Mouse (Mus musculus): ENCODE results near the gene Arid5b. TPM values are rescaled to one million over a fixed set of nuclear protein-coding genes. Genes with fewer than 3 reads are reported as not detected.
A peak's percentile ranks its signal among the peaks of the same experiment; 100 is the strongest.

Arid5b gene
- polyA plus RNA-seq, 1 experiment: 4.0 TPM

GRCm38 (mm10) chr10:68061249-68061615, 217.3 kb downstream of the Arid5b start:
- TF ChIP-seq CTCF (IDR thresholded peaks at IDR 0.05; ENCODE audit: borderline replicate concordance, control insufficient read depth, extremely low read depth, insufficient read depth, low read length, poor library complexity): no peak
- TF ChIP-seq POLR2A (IDR thresholded peaks at IDR 0.05; ENCODE audit: control insufficient read depth, extremely low read depth, insufficient read depth, low read length, poor library complexity): no peak
- 95% methylated on average over 8 of the region's 8 CpGs for whole genome bisulfite sequencing
- Histone ChIP-seq H3K27me3 (ENCODE audit: control insufficient read depth, insufficient read depth, low read length) (no peaks in the 10 kb centered on the region), H3K4me3 (ENCODE audit: control insufficient read depth, insufficient read depth, low read length) (no peak overlapping the region), H3K27ac (ENCODE audit: control insufficient read depth, insufficient read depth, low read length) (no peak overlapping the region), H3K36me3 (ENCODE audit: control insufficient read depth, insufficient read depth, low read length) (no peaks in the 10 kb centered on the region), H3K4me1 (replicated peaks; ENCODE audit: control insufficient read depth, insufficient read depth, low read length) (no peaks in the 10 kb centered on the region)
- no peak for DNase-seq

GRCm38 (mm10) chr10:68060590-68061248, 217.8 kb downstream of the Arid5b start:
- Histone ChIP-seq H3K4me1 (replicated peaks; ENCODE audit: control insufficient read depth, insufficient read depth, low read length) (no peaks in the 10 kb centered on the region), H3K27ac (ENCODE audit: control insufficient read depth, insufficient read depth, low read length) (no peak overlapping the region), H3K27me3 (ENCODE audit: control insufficient read depth, insufficient read depth, low read length) (no peaks in the 10 kb centered on the region), H3K4me3 (ENCODE audit: control insufficient read depth, insufficient read depth, low read length) (no peak overlapping the region), H3K36me3 (ENCODE audit: control insufficient read depth, insufficient read depth, low read length) (no peaks in the 10 kb centered on the region)
- DNase-seq: no peak
- WGBS: 95% methylated on average over 16 of the region's 16 CpGs
- TF ChIP-seq POLR2A (IDR thresholded peaks at IDR 0.05; ENCODE audit: control insufficient read depth, extremely low read depth, insufficient read depth, low read length, poor library complexity) (no peak), CTCF (IDR thresholded peaks at IDR 0.05; ENCODE audit: borderline replicate concordance, control insufficient read depth, extremely low read depth, insufficient read depth, low read length, poor library complexity) (no peak)

GRCm38 (mm10) chr10:68058378-68058777, 220.2 kb downstream of the Arid5b start:
- no peaks in the 10 kb centered on the region for H3K36me3 ChIP-seq (ENCODE audit: control insufficient read depth, insufficient read depth, low read length)
- H3K4me3 ChIP-seq (ENCODE audit: control insufficient read depth, insufficient read depth, low read length): no peak overlapping the region
- no peaks in the 10 kb centered on the region for H3K27me3 ChIP-seq (ENCODE audit: control insufficient read depth, insufficient read depth, low read length)
- H3K27ac ChIP-seq (ENCODE audit: control insufficient read depth, insufficient read depth, low read length): no peak overlapping the region
- no peak for DNase-seq
- 100% methylated on average over 1 of the region's 1 CpGs for WGBS
- TF ChIP-seq POLR2A (IDR thresholded peaks at IDR 0.05; ENCODE audit: control insufficient read depth, extremely low read depth, insufficient read depth, low read length, poor library complexity) (no peak), CTCF (IDR thresholded peaks at IDR 0.05; ENCODE audit: borderline replicate concordance, control insufficient read depth, extremely low read depth, insufficient read depth, low read length, poor library complexity) (no peak)
- peaks cover 2% of the 10 kb centered on the region; the same call in 1 of the 2 replicates for H3K4me1 ChIP-seq (replicated peaks; ENCODE audit: control insufficient read depth, insufficient read depth, low read length)

- DNase-seq: no peak
- H3K27ac ChIP-seq (ENCODE audit: control insufficient read depth, insufficient read depth, low read length): no peak overlapping the region
- TF ChIP-seq CTCF (IDR thresholded peaks at IDR 0.05; ENCODE audit: borderline replicate concordance, control insufficient read depth, extremely low read depth, insufficient read depth, low read length, poor library complexity) (no peak), POLR2A (IDR thresholded peaks at IDR 0.05; ENCODE audit: control insufficient read depth, extremely low read depth, insufficient read depth, low read length, poor library complexity) (no peak)
- no peaks in the 10 kb centered on the region for H3K27me3 ChIP-seq (ENCODE audit: control insufficient read depth, insufficient read depth, low read length)
- H3K36me3 ChIP-seq (ENCODE audit: control insufficient read depth, insufficient read depth, low read length): no peaks in the 10 kb centered on the region
- no peak overlapping the region for H3K4me3 ChIP-seq (ENCODE audit: control insufficient read depth, insufficient read depth, low read length)
- peaks cover 2% of the 10 kb centered on the region; the same call in 1 of the 2 replicates for H3K4me1 ChIP-seq (replicated peaks; ENCODE audit: control insufficient read depth, insufficient read depth, low read length)
- 95% methylated on average over 3 of the region's 3 CpGs for WGBS
Observed at GRCm38 (mm10) chr10:68057841-68058240, 220.7 kb downstream of the Arid5b start.

- DNase-seq: no peak
- WGBS: 77% methylated on average over 6 of the region's 6 CpGs
Observed at GRCm38 (mm10) chr10:68054706-68055105, 223.8 kb downstream of the Arid5b start.

GRCm38 (mm10) chr10:68054131-68054530, 224.4 kb downstream of the Arid5b start:
- Histone ChIP-seq H3K4me1 (replicated peaks; ENCODE audit: control insufficient read depth, insufficient read depth, low read length) (peaks cover 2% of the 10 kb centered on the region; the same call in 1 of the 2 replicates), H3K4me3 (ENCODE audit: control insufficient read depth, insufficient read depth, low read length) (no peak overlapping the region), H3K27ac (ENCODE audit: control insufficient read depth, insufficient read depth, low read length) (peak overlapping the region; percentile 47; the same call in 1 of the 2 replicates), H3K36me3 (ENCODE audit: control insufficient read depth, insufficient read depth, low read length) (no peaks in the 10 kb centered on the region), H3K27me3 (ENCODE audit: control insufficient read depth, insufficient read depth, low read length) (no peaks in the 10 kb centered on the region)
- no peak for TF ChIP-seq POLR2A (IDR thresholded peaks at IDR 0.05; ENCODE audit: control insufficient read depth, extremely low read depth, insufficient read depth, low read length, poor library complexity)
- no peak for TF ChIP-seq CTCF (IDR thresholded peaks at IDR 0.05; ENCODE audit: borderline replicate concordance, control insufficient read depth, extremely low read depth, insufficient read depth, low read length, poor library complexity)
- DNase-seq: no peak
- WGBS: 33% methylated on average over 5 of the region's 5 CpGs

More at GRCm38 (mm10) chr10:68054706-68055105, 223.8 kb downstream of the Arid5b start:
- Histone ChIP-seq H3K27ac (ENCODE audit: control insufficient read depth, insufficient read depth, low read length) (no peak overlapping the region; the same call in 1 of the 2 replicates), H3K4me3 (ENCODE audit: control insufficient read depth, insufficient read depth, low read length) (no peak overlapping the region), H3K27me3 (ENCODE audit: control insufficient read depth, insufficient read depth, low read length) (no peaks in the 10 kb centered on the region), H3K36me3 (ENCODE audit: control insufficient read depth, insufficient read depth, low read length) (no peaks in the 10 kb centered on the region), H3K4me1 (replicated peaks; ENCODE audit: control insufficient read depth, insufficient read depth, low read length) (peaks cover 2% of the 10 kb centered on the region; the same call in 1 of the 2 replicates)
- TF ChIP-seq CTCF (IDR thresholded peaks at IDR 0.05; ENCODE audit: borderline replicate concordance, control insufficient read depth, extremely low read depth, insufficient read depth, low read length, poor library complexity) (no peak), POLR2A (IDR thresholded peaks at IDR 0.05; ENCODE audit: control insufficient read depth, extremely low read depth, insufficient read depth, low read length, poor library complexity) (no peak)
